Mouse (Mus musculus): Measurements from ENCODE around the gene Nfic. TPM values are rescaled to one million over a fixed set of nuclear protein-coding genes. Genes with fewer than 3 reads are reported as not detected.

Gene Nfic
- total and polyA plus RNA-seq, 3 experiments, result 2.0 to 9.7 TPM; not detected in 1

GRCm38 (mm10) chr10:81392781-81393185, 62.7 kb downstream of the Nfic start, which contains the start of gene Smim24:
Gene Smim24 (plus strand): TSS chr10:81393051.
- no peak for TF ChIP-seq MAFK (IDR thresholded peaks at IDR 0.05; ENCODE audit: borderline replicate concordance, low read depth, low read length)
- no peak for TF ChIP-seq UBTF (IDR thresholded peaks at IDR 0.05; ENCODE audit: borderline replicate concordance, insufficient read depth, low read depth, low read length)
- no peak for TF ChIP-seq POLR2A (IDR thresholded peaks at IDR 0.05; ENCODE audit: control insufficient read depth in 1 of 2, insufficient read depth in 1 of 2, low read depth in 1 of 2, low read length in 2 of 2, poor library complexity in 1 of 2)
- TF ChIP-seq JUND (IDR thresholded peaks at IDR 0.05; ENCODE audit: low read depth, low read length), result no peak
- peak within 1 kb of the TSS; percentile 77 for H3K27ac ChIP-seq (ENCODE audit: control insufficient read depth, low read depth, low read length)

GRCm38 (mm10) chr10:81392270-81392669, 63.2 kb downstream of the Nfic start:
- no peak for TF ChIP-seq KAT2A (conservative IDR thresholded peaks at IDR 0.05; ENCODE audit: low read depth, low read length)
- TF ChIP-seq USF2 (IDR thresholded peaks at IDR 0.05; ENCODE audit: borderline replicate concordance in 1 of 2, insufficient read depth in 1 of 2, low read depth in 1 of 2, low read length in 2 of 2), result no peak
- TF ChIP-seq HCFC1 (IDR thresholded peaks at IDR 0.05; ENCODE audit: low read depth, low read length), result no peak
- TF ChIP-seq NELFE (IDR thresholded peaks at IDR 0.05; ENCODE audit: low read depth, low read length), result no peak
- no peaks in the 10 kb centered on the region for H3K9me3 ChIP-seq (replicated peaks; ENCODE audit: insufficient read depth, low read length)
- H3K4me3 ChIP-seq (ENCODE audit: control insufficient read depth in 1 of 2, insufficient read depth in 1 of 2, low read depth in 2 of 2, low read length in 2 of 2), result no peak overlapping the region
- H3K4me1 ChIP-seq (ENCODE audit: control insufficient read depth in 1 of 2, insufficient read depth in 2 of 2, low read length in 2 of 2), result peaks cover 6 to 14% of the 10 kb centered on the region in 2 experiments; a peak in 3 of 4 replicates
- no peak overlapping the region for H3K27ac ChIP-seq (ENCODE audit: control insufficient read depth, low read depth, low read length)
- no peak overlapping the region for H3K9ac ChIP-seq (ENCODE audit: control insufficient read depth, low read depth, low read length, poor library complexity, severe bottlenecking)
- H3K79me2 ChIP-seq (ENCODE audit: control insufficient read depth, insufficient read depth, low read length, poor library complexity), result no peaks in the 10 kb centered on the region
- no peaks in the 10 kb centered on the region for H3K36me3 ChIP-seq (ENCODE audit: control insufficient read depth in 1 of 2, insufficient read depth in 2 of 2, low read length in 2 of 2)
- DNase-seq (ENCODE audit: low read depth, low spot score), result no peak
- no peaks in the 10 kb centered on the region for H3K27me3 ChIP-seq (ENCODE audit: control insufficient read depth in 1 of 2, insufficient read depth in 2 of 2, low read length in 2 of 2)

More at GRCm38 (mm10) chr10:81392781-81393185, 62.7 kb downstream of the Nfic start, which contains the start of gene Smim24:
- Histone ChIP-seq H3K79me2 (ENCODE audit: control insufficient read depth, insufficient read depth, low read length, poor library complexity) (no peaks in the 10 kb centered on the region), H3K4me1 (ENCODE audit: control insufficient read depth in 1 of 2, insufficient read depth in 2 of 2, low read length in 2 of 2) (peaks cover 6 to 14% of the 10 kb centered on the region in 2 experiments; a peak in 3 of 4 replicates), H3K9ac (ENCODE audit: control insufficient read depth, low read depth, low read length, poor library complexity, severe bottlenecking) (peak within 1 kb of the TSS; percentile 91), H3K36me3 (ENCODE audit: control insufficient read depth in 1 of 2, insufficient read depth in 2 of 2, low read length in 2 of 2) (no peaks in the 10 kb centered on the region), H3K4me3 (ENCODE audit: control insufficient read depth in 1 of 2, insufficient read depth in 1 of 2, low read depth in 2 of 2, low read length in 2 of 2) (peak within 1 kb of the TSS; percentile 85 to 86), H3K27me3 (ENCODE audit: control insufficient read depth in 1 of 2, insufficient read depth in 2 of 2, low read length in 2 of 2) (no peaks in the 10 kb centered on the region), H3K9me3 (replicated peaks; ENCODE audit: insufficient read depth, low read length) (no peaks in the 10 kb centered on the region)
- no peak for DNase-seq (ENCODE audit: low read depth, low spot score)

- Histone ChIP-seq H3K79me2 (ENCODE audit: control insufficient read depth, insufficient read depth, low read length, poor library complexity) (peaks cover 4% of the 10 kb centered on the region; the same call in 1 of the 2 replicates), H3K36me3 (ENCODE audit: control insufficient read depth in 1 of 2, insufficient read depth in 2 of 2, low read length in 2 of 2) (peaks cover 0 to under 1% of the 10 kb centered on the region in 2 experiments; a peak in 1 of 4 replicates), H3K9ac (ENCODE audit: control insufficient read depth, low read depth, low read length, poor library complexity, severe bottlenecking) (no peak overlapping the region), H3K27ac (ENCODE audit: control insufficient read depth, low read depth, low read length) (no peak overlapping the region), H3K27me3 (ENCODE audit: control insufficient read depth in 1 of 2, insufficient read depth in 2 of 2, low read length in 2 of 2) (no peaks in the 10 kb centered on the region), H3K4me1 (ENCODE audit: control insufficient read depth in 1 of 2, insufficient read depth in 2 of 2, low read length in 2 of 2) (peaks cover 6 to 17% of the 10 kb centered on the region in 2 experiments; a peak in 3 of 4 replicates), H3K9me3 (replicated peaks; ENCODE audit: insufficient read depth, low read length) (no peaks in the 10 kb centered on the region), H3K4me3 (ENCODE audit: control insufficient read depth in 1 of 2, insufficient read depth in 1 of 2, low read depth in 2 of 2, low read length in 2 of 2) (no peak overlapping the region)
- no peak for TF ChIP-seq RAD21 (IDR thresholded peaks at IDR 0.05; ENCODE audit: low read depth, low read length)
- no peak for TF ChIP-seq CHD2 (IDR thresholded peaks at IDR 0.05; ENCODE audit: low read length)
- TF ChIP-seq ZC3H11A (IDR thresholded peaks at IDR 0.05; ENCODE audit: low read depth, low read length), result no peak
- no peak for TF ChIP-seq MAZ (IDR thresholded peaks at IDR 0.05; ENCODE audit: low read depth, low read length)
- no peak for TF ChIP-seq E2F4 (IDR thresholded peaks at IDR 0.05; ENCODE audit: borderline replicate concordance, low read depth, low read length)
- no peak for TF ChIP-seq ELF1 (IDR thresholded peaks at IDR 0.05; ENCODE audit: low read depth, low read length)
- no peak for TF ChIP-seq MXI1 (IDR thresholded peaks at IDR 0.05; ENCODE audit: low read depth, low read length)
- no peak for TF ChIP-seq USF2 (IDR thresholded peaks at IDR 0.05; ENCODE audit: borderline replicate concordance in 1 of 2, insufficient read depth in 1 of 2, low read depth in 1 of 2, low read length in 2 of 2)
- DNase-seq (ENCODE audit: low read depth, low spot score), result no peak
These were observed 64.8 kb downstream of the Nfic start for GRCm38 (mm10) chr10:81390678-81390965.

Data from MEL (cell line).